Mouse (Mus musculus) hindbrain, embryonic 11.5 days (tissue): ENCODE results near the gene Ccdc88c. TPM values are rescaled to one million over a fixed set of nuclear protein-coding genes. Genes with fewer than 3 reads are reported as not detected.

Experiments
- ATAC-seq: fragments of 200-750 bp; cut with Nextera tagmentation; 2 replicates; pipeline ENCODE4 v1.8.0; 2017; ENCODE audit warnings: mild to moderate bottlenecking, moderate TSS enrichment, moderate library complexity; ENCODE audit not compliant: low FRiP score
- DNase-seq: peaks from one replicate; pipeline ENCODE4 v3.0.0-alpha.2; 2015; ENCODE audit warnings: low spot score
- H3K27ac ChIP-seq: fragments of 300-500 bp; sonication (generic); 2 replicates; pipeline ENCODE4 v1.5.1; 2014; ENCODE audit warnings: mild to moderate bottlenecking, low read depth, low read length
- H3K27me3 ChIP-seq: fragments of 300-500 bp; sonication (generic); 2 replicates; pipeline ENCODE4 v1.6.1; 2014; ENCODE audit warnings: mild to moderate bottlenecking, low read length, moderate library complexity, mixed read lengths; ENCODE audit not compliant: control insufficient read depth, insufficient read depth
- H3K36me3 ChIP-seq: fragments of 300-500 bp; sonication (generic); 2 replicates; pipeline ENCODE4 v1.6.1; 2014; ENCODE audit warnings: mild to moderate bottlenecking, low read length, moderate library complexity, mixed read lengths; ENCODE audit not compliant: control insufficient read depth, insufficient read depth
- H3K4me1 ChIP-seq: fragments of 300-500 bp; sonication (generic); replicated peaks from 2 replicates; pipeline ENCODE4 v1.6.1; 2014; ENCODE audit warnings: low read length, mixed read lengths; ENCODE audit not compliant: control insufficient read depth, insufficient read depth
- H3K4me2 ChIP-seq: fragments of 300-500 bp; sonication (generic); replicated peaks from 2 replicates; pipeline ENCODE4 v1.6.1; 2014; ENCODE audit warnings: mild to moderate bottlenecking, low read depth, low read length
- H3K4me3 ChIP-seq: fragments of 300-500 bp; sonication (generic); 2 replicates; pipeline ENCODE4 v1.5.1; 2014; ENCODE audit warnings: low read depth, low read length
- H3K9ac ChIP-seq: fragments of 300-500 bp; sonication (generic); 2 replicates; pipeline ENCODE4 v1.6.1; 2014; ENCODE audit warnings: low read depth, low read length
- H3K9me3 ChIP-seq: fragments of 300-500 bp; sonication (generic); 2 replicates; pipeline ENCODE4 v1.6.1; 2016; ENCODE audit warnings: low read length; ENCODE audit not compliant: control insufficient read depth
- WGBS: fragments of 180-500 bp; shearing (Covaris S2); extraction: QIAGEN DNeasy Blood & Tissue Kit; methylation state at CpG from one replicate; pipeline ENCODE4 v1.1.7; 2014; 5-methylcytosine and 5-hydroxymethylcytosine counted together
- polyA plus RNA-seq: library from polyadenylated mRNA; unstranded; fragments of >200 nt; fragmentation: Nextera tagmentation; extraction: Ambion mirVana; gene quantifications from 2 replicates; pipeline ENCODE4 v1.2.1, GENCODE M21; 2014

Gene Ccdc88c
- polyA plus RNA-seq, 1 experiment from 2014 or later: 14.1 TPM

GRCm38 (mm10) chr12:101007968-101008481 is 20.8 kb downstream of the Ccdc88c start:
- no peak for ATAC-seq
- no peaks in the 10 kb centered on the region for H3K9me3 ChIP-seq
- no peaks in the 10 kb centered on the region for H3K36me3 ChIP-seq
- H3K4me1 ChIP-seq: peaks cover 18% of the 10 kb centered on the region
- WGBS: 25% methylated on average over 10 of the region's 10 CpGs
- no peak overlapping the region for H3K27ac ChIP-seq
- no peaks in the 10 kb centered on the region for H3K27me3 ChIP-seq
- no peak for DNase-seq
- no peak overlapping the region for H3K4me3 ChIP-seq
- no peak overlapping the region for H3K9ac ChIP-seq
- no peak overlapping the region for H3K4me2 ChIP-seq

- no peak overlapping the region for H3K4me3 ChIP-seq
- no peaks in the 10 kb centered on the region for H3K36me3 ChIP-seq
- ATAC-seq (no peak), DNase-seq (no peak)
- H3K9ac ChIP-seq: no peak overlapping the region
- peaks cover 14% of the 10 kb centered on the region for H3K4me1 ChIP-seq
- H3K4me2 ChIP-seq: no peak overlapping the region
- no peak overlapping the region for H3K27ac ChIP-seq
- H3K9me3 ChIP-seq: no peaks in the 10 kb centered on the region
- H3K27me3 ChIP-seq: no peaks in the 10 kb centered on the region
- 86% methylated on average over 9 of the region's 9 CpGs for WGBS
Measured at GRCm38 (mm10) chr12:101007427-101007826, 21.4 kb downstream of the Ccdc88c start.

DNA sequence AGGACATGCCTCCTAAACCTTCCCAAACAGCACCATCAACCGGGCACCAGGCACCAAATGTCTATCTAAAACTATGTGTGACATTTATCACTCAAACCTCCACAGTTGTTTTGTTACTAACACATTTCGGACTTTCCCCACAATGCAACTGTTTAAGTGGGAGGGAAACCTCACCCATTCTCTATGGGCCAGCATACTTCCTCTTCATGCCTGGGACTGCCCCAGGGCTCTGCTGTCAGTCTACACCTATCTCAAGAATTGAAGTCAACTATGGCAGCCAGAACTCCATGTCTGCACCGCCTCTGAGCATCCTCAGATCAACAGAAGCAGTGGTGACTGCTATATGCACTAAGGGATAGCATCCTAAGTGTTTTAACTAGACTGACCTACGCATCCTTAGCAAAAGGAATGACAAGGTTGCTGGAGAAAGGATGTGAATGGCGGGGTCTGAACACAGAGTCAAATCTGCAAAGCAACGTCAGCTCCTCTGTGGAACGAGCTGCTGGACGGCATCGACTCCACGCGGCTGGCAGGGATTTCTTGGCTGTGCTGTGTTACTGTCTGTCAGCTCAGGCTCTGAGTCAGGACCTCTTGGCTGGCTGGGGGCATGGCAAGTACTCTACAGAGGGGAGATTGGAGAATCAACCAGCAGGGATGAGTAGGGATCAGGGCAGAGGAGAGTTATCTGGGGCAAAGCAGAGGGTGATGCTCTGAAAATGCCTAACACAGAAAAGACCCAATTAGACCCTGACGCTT is 23.0 kb downstream of the Ccdc88c start:
- WGBS: 91% methylated on average over 12 of the region's 12 CpGs

DNA sequence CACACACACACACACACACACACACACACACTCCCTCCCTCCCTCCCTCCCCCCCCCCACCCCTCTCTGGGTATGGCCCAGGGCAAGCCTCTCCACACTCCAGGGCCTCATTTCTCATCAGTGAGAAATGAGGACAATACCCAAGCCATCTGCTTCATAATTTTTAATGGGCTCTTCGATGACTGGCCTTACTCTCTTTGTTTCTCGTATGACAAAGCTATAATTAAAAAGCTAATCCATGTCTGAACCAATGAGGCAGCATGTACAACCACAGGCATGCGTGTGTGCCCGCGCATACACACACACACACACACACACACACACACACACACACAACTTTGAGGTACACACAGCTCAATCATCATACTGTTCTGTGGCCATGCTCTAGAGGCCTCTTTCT is 23.9 kb downstream of the Ccdc88c start:
- H3K4me2 ChIP-seq: no peak overlapping the region
- ATAC-seq: peak; percentile 63
- no peaks in the 10 kb centered on the region; the same call in 1 of the 2 replicates for H3K27me3 ChIP-seq
- H3K4me3 ChIP-seq: no peak overlapping the region
- H3K27ac ChIP-seq: no peak overlapping the region
- DNase-seq: no peak
- H3K36me3 ChIP-seq: no peaks in the 10 kb centered on the region
- peaks cover 13% of the 10 kb centered on the region for H3K4me1 ChIP-seq
- H3K9me3 ChIP-seq: no peaks in the 10 kb centered on the region
- no peak overlapping the region for H3K9ac ChIP-seq
- WGBS: 69% methylated on average over 5 of the region's 5 CpGs

More for the DNA sequence above, 23.0 kb downstream of the Ccdc88c start:
- no peak overlapping the region for H3K4me3 ChIP-seq
- DNase-seq: no peak
- H3K4me1 ChIP-seq: peaks cover 13% of the 10 kb centered on the region
- H3K27ac ChIP-seq: no peak overlapping the region
- H3K36me3 ChIP-seq: no peaks in the 10 kb centered on the region
- no peak overlapping the region for H3K9ac ChIP-seq
- H3K27me3 ChIP-seq: no peaks in the 10 kb centered on the region
- no peak overlapping the region for H3K4me2 ChIP-seq
- ATAC-seq: no peak
- H3K9me3 ChIP-seq: no peaks in the 10 kb centered on the region

- Histone ChIP-seq H3K4me3 (no peak overlapping the region), H3K27ac (no peak overlapping the region), H3K9me3 (no peaks in the 10 kb centered on the region), H3K4me1 (peaks cover 16% of the 10 kb centered on the region), H3K4me2 (no peak overlapping the region), H3K36me3 (no peaks in the 10 kb centered on the region), H3K27me3 (no peaks in the 10 kb centered on the region; the same call in 1 of the 2 replicates), H3K9ac (no peak overlapping the region)
- ATAC-seq: no peak
- DNase-seq: no peak
- WGBS: 43% methylated on average over 4 of the region's 4 CpGs
Measured at GRCm38 (mm10) chr12:101002801-101003513, 25.9 kb downstream of the Ccdc88c start.

DNA sequence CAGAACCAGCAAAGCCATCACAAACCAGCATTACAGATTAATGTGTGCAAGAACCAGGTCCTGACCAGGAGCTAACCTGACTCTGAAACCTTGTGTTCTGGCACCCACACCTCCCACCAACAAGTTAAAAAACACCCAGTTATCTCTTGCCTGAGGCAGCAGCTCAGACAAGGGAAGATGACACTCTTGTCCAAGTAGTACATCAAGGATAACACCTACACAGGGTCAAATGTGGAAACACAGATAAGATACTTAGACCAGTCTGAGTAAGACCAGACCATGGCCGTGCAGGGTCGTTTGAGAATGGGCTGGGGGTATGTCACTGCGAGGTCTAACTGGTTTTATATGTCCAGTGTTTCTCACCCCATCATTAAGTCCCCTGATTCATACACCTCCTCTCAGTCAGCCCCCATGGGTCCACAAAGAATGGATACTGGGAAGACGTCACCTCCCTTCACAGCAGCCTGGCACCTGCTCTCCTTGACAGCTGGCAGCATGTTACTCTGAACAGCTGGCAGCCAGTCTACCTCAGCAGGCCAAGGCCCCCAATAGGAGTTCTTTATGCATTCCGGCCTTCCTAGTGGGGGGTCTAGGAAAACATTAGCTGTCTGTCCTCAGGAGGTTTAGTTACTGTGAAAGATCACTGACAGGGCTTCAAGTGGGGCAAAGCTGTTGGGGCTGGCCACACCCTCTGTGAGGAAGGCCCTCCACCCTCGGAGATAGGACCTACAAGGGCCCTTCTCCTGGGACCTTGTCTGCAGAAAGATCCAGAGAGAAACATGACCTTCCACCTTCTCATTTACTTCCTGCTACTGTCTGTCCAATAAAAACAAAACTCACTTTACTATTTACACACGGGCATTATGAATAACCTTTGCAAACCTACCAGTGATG is 29.5 kb downstream of the Ccdc88c start:
- Histone ChIP-seq H3K4me3 (no peak overlapping the region), H3K9ac (no peak overlapping the region), H3K27me3 (no peaks in the 10 kb centered on the region; the same call in 1 of the 2 replicates), H3K9me3 (no peaks in the 10 kb centered on the region), H3K36me3 (no peaks in the 10 kb centered on the region), H3K4me2 (no peak overlapping the region), H3K27ac (no peak overlapping the region), H3K4me1 (peaks cover 25% of the 10 kb centered on the region)
- DNase-seq (no peak), ATAC-seq (peak; percentile 34; the same call in 1 of the 2 replicates)
- 38% methylated on average over 7 of the region's 7 CpGs for WGBS

DNA sequence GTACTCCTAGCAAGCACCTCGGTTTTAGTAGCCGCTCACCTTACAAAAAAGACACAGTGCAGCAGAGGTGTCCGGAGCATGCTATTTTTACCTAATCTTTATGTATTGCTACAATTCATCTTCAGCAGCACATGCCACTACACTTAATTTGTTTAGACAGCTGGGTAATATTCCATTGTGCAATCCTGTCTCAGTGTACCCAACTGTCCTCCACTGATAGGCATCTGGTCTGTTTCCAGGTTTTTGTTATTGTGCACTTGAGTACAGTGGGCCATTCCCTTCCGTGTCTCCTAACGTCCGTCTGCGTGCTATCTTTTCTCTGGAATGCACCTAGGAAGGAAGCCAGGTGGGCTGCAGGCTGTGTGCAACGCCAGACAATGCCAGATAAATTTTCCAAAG is 30.3 kb downstream of the Ccdc88c start:
- H3K9me3 ChIP-seq: no peaks in the 10 kb centered on the region
- ATAC-seq (no peak), DNase-seq (no peak)
- no peaks in the 10 kb centered on the region; the same call in 1 of the 2 replicates for H3K27me3 ChIP-seq
- 69% methylated on average over 8 of the region's 8 CpGs for WGBS
- H3K27ac ChIP-seq: no peak overlapping the region
- H3K36me3 ChIP-seq: no peaks in the 10 kb centered on the region
- no peak overlapping the region for H3K4me2 ChIP-seq
- peaks cover 24% of the 10 kb centered on the region for H3K4me1 ChIP-seq
- H3K9ac ChIP-seq: no peak overlapping the region
- no peak overlapping the region for H3K4me3 ChIP-seq

DNA sequence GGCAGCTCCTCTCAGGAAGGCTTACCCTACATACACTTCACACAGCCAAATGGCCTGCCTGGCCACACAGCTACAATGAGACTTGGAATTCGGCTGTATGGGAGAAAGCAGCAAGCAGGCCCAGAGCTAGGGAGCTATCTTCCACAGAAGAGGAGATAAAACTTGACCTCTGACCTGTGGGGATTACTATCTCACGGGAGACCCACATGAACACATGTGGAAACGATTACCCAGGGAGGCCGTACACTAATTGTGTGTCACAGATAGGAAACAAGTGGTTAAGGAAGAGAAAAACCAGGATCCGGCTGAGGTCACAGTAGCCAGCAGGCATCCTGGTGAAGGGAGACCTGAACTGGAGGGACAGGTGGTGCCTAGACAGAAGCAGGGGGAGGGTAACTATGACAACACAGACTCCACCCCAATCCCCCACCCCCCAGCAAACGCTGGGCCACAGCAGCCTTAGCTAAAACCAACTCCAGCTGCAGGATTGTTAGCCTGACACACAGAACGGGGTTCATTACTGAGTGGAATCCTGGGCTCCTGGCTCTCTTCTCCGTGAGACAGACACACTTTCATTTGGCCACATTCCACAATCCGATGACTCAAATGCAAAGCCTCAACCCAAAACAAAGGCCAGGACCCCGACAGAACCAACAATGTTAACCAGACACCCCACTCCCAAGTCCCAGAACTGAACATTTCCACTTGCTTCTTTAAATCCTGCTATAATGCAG is 30.9 kb downstream of the Ccdc88c start:
- Histone ChIP-seq H3K36me3 (no peaks in the 10 kb centered on the region), H3K4me1 (peaks cover 24% of the 10 kb centered on the region), H3K9me3 (no peaks in the 10 kb centered on the region), H3K9ac (no peak overlapping the region), H3K27ac (no peak overlapping the region), H3K4me2 (no peak overlapping the region), H3K27me3 (no peaks in the 10 kb centered on the region; the same call in 1 of the 2 replicates), H3K4me3 (no peak overlapping the region)
- ATAC-seq: 0 out of 2 replicates have a peak, but pooled peaks have one; percentile 17
- 23% methylated on average over 10 of the region's 10 CpGs for WGBS
- DNase-seq: no peak
